Mouse (Mus musculus) frontal cortex, postnatal 14 days (tissue): ENCODE data around the gene Sema3f.

Experiments used
- DNase-seq, 2 experiments: peaks; one replicate each; pipeline ENCODE4 v3.0.0; 2022; ENCODE audit warnings: low spot score in 2 of 2

The Sema3f gene

GRCm38 (mm10) chr9:107662342-107662741 lies 47.9 kb downstream of the Sema3f start:
- DNase-seq = no peak

- no peak for DNase-seq
Measured at GRCm38 (mm10) chr9:107660777-107661176, 49.5 kb downstream of the Sema3f start.

GRCm38 (mm10) chr9:107659961-107660360 lies 50.3 kb downstream of the Sema3f start:
- DNase-seq = no peak

GRCm38 (mm10) chr9:107659551-107659950 lies 50.7 kb downstream of the Sema3f start:
- peak; percentile 48 to 69 for DNase-seq

- DNase-seq = no peak
Measured at GRCm38 (mm10) chr9:107658096-107658495, 52.2 kb downstream of the Sema3f start.

- no peak for DNase-seq
Measured at GRCm38 (mm10) chr9:107657144-107657543, 53.1 kb downstream of the Sema3f start.

- DNase-seq = no peak
Measured at GRCm38 (mm10) chr9:107654585-107654984, 55.7 kb downstream of the Sema3f start.

GRCm38 (mm10) chr9:107653474-107653873 lies 56.8 kb downstream of the Sema3f start:
- no peak for DNase-seq

GRCm38 (mm10) chr9:107650708-107651481 lies 59.4 kb downstream of the Sema3f start:
- no peak for DNase-seq

GRCm38 (mm10) chr9:107650225-107650624 lies 60.0 kb downstream of the Sema3f start:
- no peak for DNase-seq

- no peak for DNase-seq
Measured at GRCm38 (mm10) chr9:107648767-107649166, 61.5 kb downstream of the Sema3f start.

- no peak for DNase-seq
Measured at GRCm38 (mm10) chr9:107646975-107647374, 63.3 kb downstream of the Sema3f start.

- peak in 1 of 2 experiments; percentile 66 for DNase-seq
Measured at GRCm38 (mm10) chr9:107645577-107645976, 64.7 kb downstream of the Sema3f start.

- DNase-seq = no peak
Measured at GRCm38 (mm10) chr9:107645153-107645510, 65.1 kb downstream of the Sema3f start.

- DNase-seq = peak; percentile 80 to 89
Measured at GRCm38 (mm10) chr9:107644495-107645152, 65.7 kb downstream of the Sema3f start.

GRCm38 (mm10) chr9:107643544-107644214 lies 66.6 kb downstream of the Sema3f start:
- no peak for DNase-seq

GRCm38 (mm10) chr9:107641666-107642065 lies 68.6 kb downstream of the Sema3f start:
- no peak for DNase-seq

GRCm38 (mm10) chr9:107640257-107640772 lies 70.0 kb downstream of the Sema3f start:
- no peak for DNase-seq

- no peak for DNase-seq
Measured at GRCm38 (mm10) chr9:107637070-107637469, 73.2 kb downstream of the Sema3f start.

- peak; percentile 90 to 91 for DNase-seq
Measured at GRCm38 (mm10) chr9:107635279-107636028, 74.8 kb downstream of the Sema3f start, which contains the start of gene Gnai2. Gnai2 (minus strand) TSS chr9:107635367.

- no peak for DNase-seq
Measured at GRCm38 (mm10) chr9:107634406-107635278, 75.6 kb downstream of the Sema3f start.
